Mouse (Mus musculus) embryonic facial prominence, embryonic 12.5 days (tissue): ENCODE data around the gene Abracl. TPM values are rescaled to one million over a fixed set of nuclear protein-coding genes. Genes with fewer than 3 reads are reported as not detected.

ENCODE experiments used
- ATAC-seq: fragments of 200-750 bp; cut with Nextera tagmentation; 2 replicates; pipeline ENCODE4 v1.8.0; 2017; ENCODE audit not compliant: insufficient number of reproducible peaks, insufficient read depth, low FRiP score, low TSS enrichment
- H3K27ac ChIP-seq: fragments of 300-500 bp; sonication (generic); 2 replicates; pipeline ENCODE4 v1.5.1; 2016; ENCODE audit warnings: mild to moderate bottlenecking
- H3K27me3 ChIP-seq: fragments of 300-500 bp; sonication (generic); 2 replicates; pipeline ENCODE4 v1.6.1; 2016; ENCODE audit warnings: mild to moderate bottlenecking, moderate library complexity
- H3K36me3 ChIP-seq: fragments of 300-500 bp; sonication (generic); 2 replicates; pipeline ENCODE4 v1.6.1; 2016; ENCODE audit warnings: mild to moderate bottlenecking
- H3K4me1 ChIP-seq: fragments of 300-500 bp; sonication (generic); 2 replicates; pipeline ENCODE4 v1.6.1; 2016
- H3K4me2 ChIP-seq: fragments of 300-500 bp; sonication (generic); replicated peaks from 2 replicates; pipeline ENCODE4 v1.6.1; 2016; ENCODE audit warnings: mild to moderate bottlenecking, moderate library complexity
- H3K4me3 ChIP-seq: fragments of 300-500 bp; sonication (generic); 2 replicates; pipeline ENCODE4 v1.5.1; 2016; ENCODE audit warnings: mild to moderate bottlenecking
- H3K9ac ChIP-seq: fragments of 300-500 bp; sonication (generic); 2 replicates; pipeline ENCODE4 v1.6.1; 2016; ENCODE audit warnings: mild to moderate bottlenecking, moderate library complexity
- H3K9me3 ChIP-seq: fragments of 300-500 bp; sonication (generic); 2 replicates; pipeline ENCODE4 v1.6.1; 2016; ENCODE audit warnings: mild to moderate bottlenecking, moderate library complexity
- WGBS: fragments of 180-500 bp; shearing (Covaris S2); methylation state at CpG from one replicate; pipeline ENCODE4 v1.1.7; 2016; 5-methylcytosine and 5-hydroxymethylcytosine counted together
- polyA plus RNA-seq: library from polyadenylated mRNA; unstranded; fragments of >200 nt; fragmentation: Nextera tagmentation; extraction: Ambion mirVana; gene quantifications from 2 replicates; pipeline ENCODE4 v1.2.1, GENCODE M21; 2016

The Abracl gene
- polyA plus RNA-seq, 1 experiment from 2014 or later: 159 TPM

DNA sequence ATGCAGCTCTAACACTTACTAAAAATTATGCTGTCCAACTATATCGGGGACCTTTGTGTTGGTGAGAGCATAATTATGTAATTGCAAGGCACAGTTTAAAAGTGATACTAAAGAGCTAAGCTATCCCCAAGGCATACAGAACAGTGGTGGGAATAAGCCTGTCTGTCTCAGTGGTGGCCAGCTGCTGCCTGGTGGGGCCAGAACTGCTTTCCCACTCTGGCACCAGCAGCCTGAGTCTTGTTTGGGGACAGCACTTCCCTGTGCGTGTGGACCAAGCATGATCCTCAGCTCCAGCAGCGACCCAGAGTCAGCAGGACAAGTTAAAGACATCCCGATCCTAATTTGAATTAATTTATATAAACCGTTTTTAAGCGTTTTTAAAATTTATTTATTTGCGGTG is 2.6 kb downstream of the Abracl start:
- no peaks in the 10 kb centered on the region for H3K9me3 ChIP-seq
- H3K36me3 ChIP-seq: peaks cover 19% of the 10 kb centered on the region
- H3K4me1 ChIP-seq: peaks cover 9% of the 10 kb centered on the region
- no peak overlapping the region for H3K9ac ChIP-seq
- 82% methylated on average over 7 of the region's 7 CpGs for WGBS
- no peaks in the 10 kb centered on the region for H3K27me3 ChIP-seq
- no peak for ATAC-seq
- H3K4me2 ChIP-seq: no peak overlapping the region
- no peak overlapping the region for H3K27ac ChIP-seq
- H3K4me3 ChIP-seq: no peak overlapping the region

DNA sequence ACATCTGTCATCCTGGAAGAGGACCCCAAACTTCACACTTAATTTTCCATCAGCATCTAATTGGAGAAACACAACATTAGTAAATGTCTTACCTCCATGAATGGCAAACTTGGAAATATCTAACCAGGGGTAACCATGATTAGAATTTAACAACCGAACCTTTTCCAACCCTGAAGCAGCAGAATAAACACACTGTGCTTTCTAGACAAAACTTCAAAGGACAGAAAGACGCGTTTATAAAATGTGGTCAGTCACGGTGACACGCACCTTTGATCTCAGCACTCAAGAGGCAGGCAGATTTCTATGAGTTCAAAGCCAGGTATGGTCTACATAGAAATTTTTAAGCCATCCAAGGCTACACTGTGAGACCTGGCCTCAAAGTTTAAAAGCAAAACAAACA is 11.3 kb downstream of the Abracl start:
- Histone ChIP-seq H3K36me3 (peaks cover 26% of the 10 kb centered on the region), H3K27ac (no peak overlapping the region), H3K4me1 (no peaks in the 10 kb centered on the region), H3K9me3 (no peaks in the 10 kb centered on the region), H3K4me2 (no peak overlapping the region), H3K4me3 (no peak overlapping the region), H3K27me3 (no peaks in the 10 kb centered on the region), H3K9ac (no peak overlapping the region)
- WGBS: 84% methylated on average over 5 of the region's 5 CpGs
- no peak for ATAC-seq

DNA sequence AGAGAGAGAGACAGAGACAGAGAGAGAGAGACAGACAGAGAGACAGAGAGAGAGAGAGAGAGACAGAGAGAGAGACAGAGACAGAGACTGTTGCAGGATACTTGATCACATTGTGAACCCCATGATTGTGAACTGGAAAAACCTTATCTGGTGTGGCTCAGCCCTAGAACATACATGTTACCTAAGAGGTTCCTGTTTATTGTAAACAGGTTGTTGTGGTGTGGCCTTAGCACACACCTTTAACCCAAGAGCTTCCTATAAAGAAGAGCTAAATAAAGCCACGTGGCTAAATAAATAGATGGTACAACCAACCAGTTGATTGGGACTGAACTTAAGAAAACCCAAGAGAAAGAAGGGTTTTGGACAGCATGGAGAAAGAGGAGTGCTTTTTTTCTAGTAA is 13.3 kb downstream of the Abracl start:
- Histone ChIP-seq H3K27me3 (no peaks in the 10 kb centered on the region), H3K27ac (no peak overlapping the region), H3K36me3 (peaks cover 20% of the 10 kb centered on the region), H3K4me1 (no peaks in the 10 kb centered on the region), H3K4me3 (no peak overlapping the region), H3K9ac (no peak overlapping the region), H3K4me2 (no peak overlapping the region), H3K9me3 (no peaks in the 10 kb centered on the region)
- 89% methylated on average over 1 of the region's 1 CpGs for WGBS
- no peak for ATAC-seq

DNA sequence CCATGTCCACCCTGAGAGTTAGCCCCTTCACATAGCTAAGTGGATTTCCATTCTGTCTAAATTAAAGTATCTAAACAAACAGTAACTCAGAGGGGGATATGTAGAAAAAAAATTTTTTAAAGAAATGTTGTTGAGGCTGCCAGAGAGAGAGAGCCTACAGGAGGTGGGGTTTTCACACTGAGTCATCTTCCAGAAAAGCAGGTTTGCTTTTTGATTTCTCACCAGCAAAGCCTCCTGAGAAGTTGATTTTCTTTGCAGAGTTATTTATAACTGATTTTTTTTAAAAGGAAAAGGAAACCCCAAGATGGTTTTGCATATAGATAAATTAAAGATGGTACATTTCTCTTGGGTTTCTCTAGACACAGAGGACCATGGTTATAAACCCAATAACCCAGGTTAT is 15.0 kb downstream of the Abracl start:
- no peaks in the 10 kb centered on the region for H3K27me3 ChIP-seq
- no peak overlapping the region for H3K9ac ChIP-seq
- no peaks in the 10 kb centered on the region for H3K4me1 ChIP-seq
- no peak for ATAC-seq
- H3K4me2 ChIP-seq: no peak overlapping the region
- no peak overlapping the region for H3K4me3 ChIP-seq
- H3K36me3 ChIP-seq: peaks cover 12% of the 10 kb centered on the region
- H3K9me3 ChIP-seq: no peaks in the 10 kb centered on the region
- H3K27ac ChIP-seq: no peak overlapping the region

DNA sequence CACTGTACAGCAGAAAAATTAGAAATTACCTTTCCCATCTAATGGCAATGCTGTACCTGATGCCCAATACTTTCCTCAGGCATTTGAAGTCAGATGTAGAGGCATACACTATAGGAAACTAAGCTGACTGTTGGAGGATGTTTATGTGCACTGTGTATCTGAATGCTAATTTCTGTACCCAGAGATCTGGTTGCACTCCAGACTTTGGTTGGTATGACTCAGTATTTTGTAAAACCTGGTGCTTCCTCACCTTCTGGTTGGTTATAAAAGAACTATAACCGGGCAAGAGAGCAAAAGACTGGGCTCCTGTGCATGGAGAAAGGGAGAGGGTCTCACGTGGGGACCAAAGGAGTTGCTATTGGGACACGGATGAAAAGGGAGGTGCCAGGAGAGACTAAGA is 15.8 kb downstream of the Abracl start:
- WGBS: 92% methylated on average over 3 of the region's 3 CpGs
- no peak for ATAC-seq

DNA sequence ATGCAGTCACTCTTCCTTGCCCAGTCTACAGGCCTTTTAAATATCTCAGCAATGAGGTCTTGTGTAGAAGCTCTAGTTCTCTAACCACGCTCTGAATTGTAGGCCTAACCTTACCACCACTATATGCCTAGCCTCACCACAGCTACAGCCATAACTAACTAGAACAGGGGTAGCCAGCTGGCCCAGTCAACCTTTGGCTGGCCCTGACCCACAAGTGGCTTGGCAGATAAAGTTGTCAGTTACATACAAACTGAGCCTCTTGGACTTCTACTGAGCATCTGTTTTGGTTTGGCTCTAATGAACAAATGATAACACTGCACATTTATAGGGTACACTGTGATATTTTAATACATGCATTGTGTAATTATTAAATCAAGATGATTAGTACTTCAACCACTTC is 16.3 kb downstream of the Abracl start:
- H3K4me1 ChIP-seq: no peaks in the 10 kb centered on the region
- no peak overlapping the region for H3K27ac ChIP-seq
- peaks cover 12% of the 10 kb centered on the region for H3K36me3 ChIP-seq
- ATAC-seq: no peak
- H3K4me3 ChIP-seq: no peak overlapping the region
- no peaks in the 10 kb centered on the region for H3K9me3 ChIP-seq
- no peak overlapping the region for H3K9ac ChIP-seq
- WGBS: 91% methylated on average over 1 of the region's 1 CpGs
- no peaks in the 10 kb centered on the region for H3K27me3 ChIP-seq
- no peak overlapping the region for H3K4me2 ChIP-seq

More for the DNA sequence above, 15.8 kb downstream of the Abracl start:
- no peak overlapping the region for H3K9ac ChIP-seq
- H3K4me3 ChIP-seq: no peak overlapping the region
- H3K9me3 ChIP-seq: no peaks in the 10 kb centered on the region
- peaks cover 12% of the 10 kb centered on the region for H3K36me3 ChIP-seq
- no peak overlapping the region for H3K27ac ChIP-seq
- H3K4me2 ChIP-seq: no peak overlapping the region
- no peaks in the 10 kb centered on the region for H3K4me1 ChIP-seq
- H3K27me3 ChIP-seq: no peaks in the 10 kb centered on the region

DNA sequence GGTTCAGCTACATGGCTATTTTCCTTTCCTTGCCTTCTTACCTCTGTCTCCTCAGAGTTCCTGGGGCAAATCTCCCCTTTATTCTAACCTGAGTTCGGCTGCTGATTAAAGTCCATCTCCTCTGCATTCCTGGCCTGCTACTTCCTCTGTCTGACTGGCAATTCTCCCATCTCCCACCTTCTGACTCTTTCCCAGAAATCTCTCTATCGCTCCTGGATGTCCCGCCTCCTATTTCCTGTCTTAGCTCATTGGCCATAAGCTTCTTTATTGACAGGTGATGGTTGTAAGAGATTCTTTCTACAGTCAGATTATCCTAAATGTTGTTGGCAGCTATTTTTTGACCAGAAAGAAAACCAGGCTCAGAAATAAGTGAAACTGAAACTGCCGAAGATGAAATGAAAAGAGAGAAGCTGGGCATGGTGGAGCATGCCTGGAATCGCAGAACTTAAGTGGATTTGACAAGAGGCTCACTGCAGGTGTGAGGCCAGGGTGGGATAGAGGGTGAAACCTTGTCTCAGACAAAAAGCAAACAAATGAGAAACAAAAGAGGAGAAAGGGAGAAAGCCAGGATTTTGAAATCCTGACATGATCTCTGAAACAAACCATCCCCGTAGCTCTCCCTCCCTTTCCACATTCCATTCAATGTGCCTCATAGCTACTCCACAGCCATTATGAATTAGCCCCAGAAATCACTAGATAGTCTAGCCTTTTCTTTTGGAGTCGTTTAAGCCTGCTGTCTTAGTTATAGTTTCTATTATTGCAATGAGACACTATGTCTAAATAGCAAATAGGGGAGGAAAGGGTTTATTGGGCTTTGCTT is 17.7 kb downstream of the Abracl start:
- Histone ChIP-seq H3K27me3 (no peaks in the 10 kb centered on the region), H3K4me3 (no peak overlapping the region), H3K36me3 (peaks cover 7% of the 10 kb centered on the region; the same call in 1 of the 2 replicates), H3K9ac (no peak overlapping the region), H3K27ac (no peak overlapping the region), H3K4me2 (no peak overlapping the region), H3K4me1 (no peaks in the 10 kb centered on the region), H3K9me3 (no peaks in the 10 kb centered on the region)
- no peak for ATAC-seq
- WGBS: 75% methylated on average over 7 of the region's 7 CpGs

DNA sequence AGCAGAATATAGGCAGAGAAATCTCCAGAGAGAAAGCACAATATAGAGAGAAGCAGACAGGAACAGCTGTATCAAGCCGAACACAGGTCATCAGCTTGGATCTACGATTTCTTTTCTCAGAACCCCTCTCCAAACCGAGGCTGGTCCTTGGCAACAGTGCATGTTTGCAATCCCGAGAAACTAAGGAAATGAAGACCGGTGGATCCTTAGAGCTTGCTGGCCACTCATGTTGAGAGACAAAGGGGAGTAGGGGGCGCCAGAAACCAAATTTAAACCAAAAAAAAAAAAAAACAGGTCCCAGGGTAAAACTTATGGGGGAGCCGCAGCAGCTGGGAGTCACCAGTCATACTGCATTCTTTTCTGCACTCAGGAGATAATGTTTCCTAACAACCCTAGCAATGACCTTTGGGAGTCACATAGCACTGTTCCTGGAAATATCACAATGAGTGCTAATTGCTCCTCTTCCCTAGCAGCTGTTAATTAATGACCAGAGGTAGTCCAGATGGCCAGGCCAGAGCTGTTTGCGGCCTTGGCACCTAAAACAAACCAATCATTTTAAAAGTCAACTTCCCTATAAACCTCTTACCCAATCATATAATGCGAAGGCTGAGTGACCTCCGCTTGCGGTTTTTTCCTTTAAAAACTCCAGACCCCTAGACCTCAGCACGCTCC is 19.0 kb downstream of the Abracl start:
- ATAC-seq: no peak
- Histone ChIP-seq H3K9me3 (no peaks in the 10 kb centered on the region), H3K4me2 (no peak overlapping the region), H3K4me3 (no peak overlapping the region), H3K27me3 (no peaks in the 10 kb centered on the region), H3K27ac (no peak overlapping the region), H3K36me3 (no peaks in the 10 kb centered on the region), H3K4me1 (no peaks in the 10 kb centered on the region), H3K9ac (no peak overlapping the region)
- 79% methylated on average over 12 of the region's 12 CpGs for WGBS

DNA sequence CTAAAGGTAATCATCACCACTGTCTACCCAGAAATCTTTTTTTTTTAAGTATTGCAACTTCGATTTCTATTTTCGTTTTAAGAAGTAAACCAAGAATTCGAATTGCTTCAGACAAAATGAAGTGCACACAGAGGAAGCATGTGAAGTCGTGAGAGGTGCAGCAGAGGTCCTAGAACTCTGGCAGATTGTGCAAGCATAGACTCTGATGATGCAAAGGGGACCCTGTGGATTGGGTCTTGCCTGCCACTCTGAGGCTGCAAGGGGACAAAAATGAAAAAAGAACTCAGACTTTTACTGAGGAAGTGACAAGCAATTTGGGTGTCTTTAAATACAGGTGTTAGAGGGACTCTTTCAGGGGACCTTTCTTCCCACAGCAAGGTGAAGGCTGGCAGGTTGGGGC is 32.5 kb downstream of the Abracl start:
- Histone ChIP-seq H3K9me3 (no peaks in the 10 kb centered on the region), H3K27ac (no peak overlapping the region), H3K4me2 (no peak overlapping the region), H3K27me3 (no peaks in the 10 kb centered on the region), H3K36me3 (no peaks in the 10 kb centered on the region), H3K9ac (no peak overlapping the region), H3K4me1 (no peaks in the 10 kb centered on the region), H3K4me3 (no peak overlapping the region)
- WGBS: 86% methylated on average over 4 of the region's 4 CpGs
- no peak for ATAC-seq

DNA sequence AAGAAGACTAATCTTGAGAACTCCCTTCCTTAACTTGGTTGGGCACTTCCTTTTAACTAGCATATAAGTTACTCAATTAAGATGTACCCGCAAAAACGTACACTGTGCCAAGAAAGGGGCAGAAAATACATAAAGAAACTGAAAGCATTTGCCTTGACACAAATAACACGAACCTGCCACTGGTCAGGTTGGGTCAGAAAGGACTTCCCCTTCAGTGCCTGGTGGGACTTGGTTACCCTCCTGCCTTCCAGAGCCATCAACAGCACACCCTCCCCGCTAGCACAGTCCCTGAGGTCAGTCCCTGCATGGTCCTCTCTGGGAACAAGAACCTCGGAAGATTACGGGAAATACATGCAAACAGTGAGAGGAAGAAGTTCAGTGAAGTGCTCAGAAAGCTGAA is 34.0 kb downstream of the Abracl start:
- Histone ChIP-seq H3K4me2 (no peak overlapping the region), H3K27ac (no peak overlapping the region), H3K4me1 (no peaks in the 10 kb centered on the region), H3K4me3 (no peak overlapping the region), H3K9me3 (no peaks in the 10 kb centered on the region), H3K9ac (no peak overlapping the region), H3K27me3 (no peaks in the 10 kb centered on the region), H3K36me3 (no peaks in the 10 kb centered on the region)
- no peak for ATAC-seq
- 77% methylated on average over 6 of the region's 6 CpGs for WGBS

DNA sequence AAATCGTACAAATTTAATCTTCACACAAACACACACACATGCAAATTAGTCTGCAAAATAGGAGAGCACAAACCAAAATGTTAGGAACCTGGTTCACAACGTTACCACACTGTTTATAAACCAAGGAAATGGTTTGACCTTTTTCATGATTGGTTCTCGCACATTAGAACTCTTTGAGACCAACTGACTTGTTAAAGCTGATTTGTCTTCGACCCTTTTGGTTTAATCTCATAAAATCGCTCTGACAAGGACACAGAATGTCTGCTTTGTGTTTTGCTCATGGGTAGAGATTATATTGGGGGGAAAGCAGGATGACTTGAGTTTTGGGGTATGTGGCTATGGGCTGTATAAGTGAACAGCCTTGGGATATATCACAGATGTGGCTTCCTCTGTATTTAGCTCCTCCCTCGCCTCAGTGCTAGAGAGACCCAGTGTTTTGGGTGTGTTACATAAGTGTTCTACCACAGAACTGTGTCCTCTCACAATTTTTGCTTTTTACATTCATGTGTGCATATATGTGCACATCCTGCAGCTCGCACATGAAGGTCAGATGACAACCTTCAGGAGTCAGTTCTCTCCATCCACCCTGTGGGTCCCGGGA is 35.2 kb downstream of the Abracl start:
- Histone ChIP-seq H3K4me1 (no peaks in the 10 kb centered on the region), H3K27ac (no peak overlapping the region), H3K4me2 (no peak overlapping the region), H3K36me3 (no peaks in the 10 kb centered on the region), H3K9me3 (no peaks in the 10 kb centered on the region), H3K9ac (no peak overlapping the region), H3K4me3 (no peak overlapping the region), H3K27me3 (no peaks in the 10 kb centered on the region)
- WGBS: 77% methylated on average over 8 of the region's 8 CpGs
- ATAC-seq: no peak

DNA sequence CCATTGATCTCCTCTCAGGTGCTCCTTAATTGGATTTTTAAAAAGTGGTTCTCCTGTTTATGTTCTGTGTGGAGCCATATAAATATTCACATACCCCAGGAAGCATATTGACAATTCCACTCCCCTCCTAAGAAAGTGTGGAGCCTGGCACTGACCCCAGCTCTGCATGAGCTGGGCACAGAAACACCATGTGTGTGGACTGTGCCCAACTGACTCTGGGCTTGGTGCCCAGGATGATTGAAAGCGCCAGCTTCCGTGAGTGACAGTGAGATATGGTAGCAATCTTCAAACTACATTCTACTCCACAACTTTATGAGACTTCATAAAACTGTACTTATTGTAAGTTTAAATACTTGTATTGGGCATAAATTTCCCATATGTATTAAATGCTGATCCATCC is 39.8 kb downstream of the Abracl start:
- Histone ChIP-seq H3K27me3 (no peaks in the 10 kb centered on the region), H3K4me3 (no peak overlapping the region), H3K4me2 (no peak overlapping the region), H3K9ac (no peak overlapping the region), H3K9me3 (no peaks in the 10 kb centered on the region), H3K27ac (no peak overlapping the region), H3K36me3 (no peaks in the 10 kb centered on the region), H3K4me1 (no peaks in the 10 kb centered on the region)
- WGBS: 94% methylated on average over 2 of the region's 2 CpGs
- ATAC-seq: no peak
